Mouse (Mus musculus) layer of hippocampus, postnatal 36 days (tissue): ENCODE data around the gene Ltc4s. TPM values are rescaled to one million over a fixed set of nuclear protein-coding genes. Genes with fewer than 3 reads are reported as not detected.

Experiments
- DNase-seq, 2 experiments: peaks; one replicate each; pipeline ENCODE4 v3.0.0; 2022
- microRNA-seq, 2 experiments: library from miRNA; unstranded; fragments of <30 nt; microRNA quantifications; one replicate each; pipeline ENCODE4 v1.2.0; 2021
- total RNA-seq, 2 experiments: library from RNA; stranded (reverse); gene quantifications; 2 replicates each; pipeline ENCODE4 v1.2.3; 2021

The Ltc4s gene
- total RNA-seq, 2 experiments from 2014 or later = 5.1 to 8.7 TPM

DNA sequence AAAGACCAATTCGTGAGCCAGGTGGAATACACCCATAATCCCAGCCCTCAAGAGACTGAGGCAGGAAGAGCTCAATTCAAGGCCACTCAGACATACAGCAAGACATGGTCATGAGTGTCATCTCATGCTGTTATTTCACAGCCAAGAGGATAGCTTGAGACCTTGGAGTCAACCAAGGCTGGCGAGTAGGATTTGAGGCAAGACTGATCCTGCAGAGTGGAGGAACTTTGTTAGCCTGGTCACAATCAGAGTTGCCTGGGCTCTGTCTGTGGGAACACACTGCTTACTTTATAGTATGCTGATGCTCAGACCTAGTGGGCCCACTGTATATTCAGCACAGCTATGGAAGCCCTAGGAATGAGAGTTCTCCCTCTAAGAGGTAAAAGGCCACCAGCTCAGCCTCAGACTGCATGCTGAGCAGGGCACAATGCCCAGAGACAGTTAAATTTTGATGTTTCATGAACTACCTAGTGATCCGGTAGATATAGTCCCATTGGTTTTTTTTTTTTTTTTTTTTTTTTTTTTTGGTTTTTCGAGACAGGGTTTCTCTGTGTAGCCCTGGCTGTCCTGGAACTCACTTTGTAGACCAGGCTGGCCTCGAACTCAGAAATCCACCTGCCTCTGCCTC is 40.1 kb downstream of the Ltc4s start:
- DNase-seq = no peak

DNA sequence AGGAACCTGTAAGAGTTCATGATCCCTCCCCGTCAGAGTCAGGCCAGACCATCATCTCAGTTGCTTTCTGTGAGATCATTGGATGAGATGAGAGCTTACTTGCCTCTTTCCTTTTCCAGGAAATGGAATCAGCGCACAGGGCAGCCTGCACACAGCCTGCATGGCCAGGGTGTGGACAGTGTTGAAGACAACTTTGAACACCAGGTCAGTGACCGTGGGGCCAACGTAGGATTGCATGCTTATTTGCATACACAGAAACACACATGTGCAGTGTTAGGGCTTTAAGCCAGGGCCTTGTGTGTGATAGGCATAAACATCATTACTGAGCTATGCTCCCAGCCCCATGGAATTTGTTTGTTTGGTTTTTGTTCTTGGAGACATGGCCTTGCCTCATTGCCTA is 40.9 kb downstream of the Ltc4s start:
- DNase-seq = no peak

DNA sequence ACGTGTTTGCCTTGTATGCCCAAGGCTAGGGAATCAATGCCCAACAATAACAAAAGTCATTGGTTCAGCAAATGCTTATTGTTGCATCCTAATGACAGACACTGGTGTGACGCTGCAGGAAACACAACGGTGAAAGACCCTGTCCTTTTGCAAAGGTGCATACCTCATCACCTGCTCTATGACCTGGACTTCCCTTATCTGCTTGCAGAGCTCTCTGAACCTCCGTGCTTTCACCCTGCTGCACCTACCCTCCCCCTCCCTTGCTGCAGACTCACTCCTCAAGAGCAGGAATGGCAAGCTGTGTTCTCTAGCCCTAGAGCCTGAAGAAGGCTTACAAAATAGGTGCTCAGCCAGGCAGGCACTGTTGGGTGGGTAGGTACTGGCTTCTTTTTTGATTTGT is 43.6 kb downstream of the Ltc4s start:
- no peak for DNase-seq

DNA sequence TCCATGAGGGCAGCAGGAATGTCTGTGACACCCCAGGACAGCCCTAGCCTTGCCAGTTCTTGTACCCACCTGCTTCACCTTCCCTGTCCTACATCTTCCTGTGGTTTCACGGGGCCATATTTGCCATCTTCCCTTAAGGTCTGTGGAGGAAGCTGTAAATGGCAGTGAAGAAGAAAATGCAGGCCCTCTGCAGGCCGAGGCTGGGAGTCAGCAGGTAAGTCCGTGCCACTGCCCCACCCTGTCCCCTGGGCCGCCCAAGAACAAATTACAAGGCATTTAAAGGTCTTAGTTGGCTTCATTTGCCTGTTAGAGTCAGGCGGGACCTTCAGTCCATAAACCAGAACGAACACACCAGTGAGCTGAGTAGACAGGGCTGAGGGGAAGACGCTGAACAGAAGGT is 44.3 kb downstream of the Ltc4s start:
- no peak for DNase-seq

DNA sequence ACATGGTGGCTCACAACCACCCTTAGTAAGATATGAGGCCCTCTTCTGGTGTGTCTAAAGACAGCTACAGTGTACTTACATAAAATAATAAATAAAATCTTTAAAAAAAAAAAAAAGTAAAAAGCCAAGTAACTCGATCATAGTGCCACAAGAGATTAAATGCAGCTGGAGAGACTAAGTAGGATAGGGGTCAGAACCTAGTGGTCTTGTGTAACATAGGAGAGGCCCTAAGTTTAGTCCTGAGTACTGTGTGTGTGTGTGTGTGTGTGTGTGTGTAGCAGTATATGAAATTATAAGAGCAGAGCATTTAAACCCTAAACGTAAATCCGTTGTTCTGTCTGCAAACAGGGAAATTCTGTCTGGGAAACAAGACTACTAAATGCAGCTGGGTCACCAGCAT is 46.1 kb downstream of the Ltc4s start:
- DNase-seq = no peak

DNA sequence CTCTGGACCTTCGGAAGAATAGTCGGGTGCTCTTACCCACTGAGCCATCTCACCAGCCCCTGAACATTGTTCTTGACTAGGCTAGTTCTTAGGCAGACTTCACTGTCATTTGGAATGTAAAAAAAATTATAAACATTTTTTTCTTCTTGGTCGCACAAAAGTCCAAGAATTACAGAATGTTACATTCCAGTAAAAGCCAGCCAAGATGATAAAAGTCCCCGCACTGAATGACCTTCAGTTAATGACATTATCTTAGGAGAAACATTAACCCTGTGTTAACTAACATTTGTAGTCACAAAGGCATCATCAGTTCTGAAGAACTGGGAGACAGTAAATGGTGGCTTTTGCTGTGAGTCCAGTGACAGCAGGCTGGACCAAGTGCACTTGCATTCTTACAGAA is 48.1 kb downstream of the Ltc4s start:
- DNase-seq = no peak

DNA sequence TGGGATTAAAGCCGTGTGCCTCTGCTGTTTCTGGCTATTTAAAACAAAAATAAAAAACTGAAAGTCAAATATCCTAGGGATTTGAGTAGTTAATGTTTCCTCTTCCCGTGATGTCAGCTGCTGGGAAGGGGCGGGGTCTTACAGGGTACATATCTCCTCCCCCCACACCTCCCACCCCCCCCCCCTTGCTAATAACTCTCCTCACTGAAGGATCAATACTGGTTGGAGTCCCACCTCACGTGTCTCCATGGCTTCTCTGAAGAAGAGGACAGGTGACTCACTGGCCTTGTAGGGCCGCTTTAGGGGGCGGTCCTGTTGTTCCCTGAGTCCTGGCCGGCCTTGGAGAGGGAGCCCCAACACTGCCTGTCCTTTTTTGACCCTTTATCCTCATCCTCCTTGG is 49.7 kb downstream of the Ltc4s start:
- no peak for DNase-seq

Small RNAs within 50 kb of the gene (microRNA-seq; reads per million reads assigned to microRNA genes)
- 1.8 to 2.8 reads per million in 2 experiments for gene Mir6919

Other genes starting within 250 kb of the Ltc4s start
- gene Rnf130, start 213.3 kb downstream of the Ltc4s start, total RNA-seq = 10 to 100 TPM; 77.5 to 79.9 TPM
- gene Tbc1d9b, start 107.2 kb downstream of the Ltc4s start, total RNA-seq = 100 to 1,000 TPM; 102 to 104 TPM
- 10 to 100 TPM; 13.0 to 14.2 TPM for gene Mrnip, start 64.2 kb downstream of the Ltc4s start, total RNA-seq
- 100 to 1,000 TPM; 426 to 430 TPM for gene Sqstm1, start 27.8 kb downstream of the Ltc4s start, total RNA-seq
- 100 to 1,000 TPM in 1 of 2 experiments, 10 to 100 TPM in 1; 91.1 to 102 TPM for gene Mgat4b, start 27.7 kb downstream of the Ltc4s start, total RNA-seq
- 10 to 100 TPM in 1 of 2 experiments, 1 to 10 TPM in 1; 8.8 to 10.5 TPM for gene Maml1, start 53.7 kb upstream of the Ltc4s start, total RNA-seq
- 100 to 1,000 TPM; 425 to 428 TPM for gene Canx, start 87.1 kb upstream of the Ltc4s start, total RNA-seq
- gene Cby3, start 115.8 kb upstream of the Ltc4s start, total RNA-seq = not detected
- 100 to 1,000 TPM; 303 to 325 TPM for gene Hnrnph1, start 138.4 kb upstream of the Ltc4s start, total RNA-seq
- gene Rufy1, start 192.5 kb upstream of the Ltc4s start, total RNA-seq = 10 to 100 TPM; 29.6 to 30.1 TPM